Mouse (Mus musculus): ENCODE results near the gene Entpd6. TPM values are rescaled to one million over a fixed set of nuclear protein-coding genes. Genes with fewer than 3 reads are reported as not detected.
A peak's percentile ranks its signal among the peaks of the same experiment; 100 is the strongest.

Entpd6 gene
- polyA plus RNA-seq, 1 experiment from 2014 or later: 30.3 TPM

DNA sequence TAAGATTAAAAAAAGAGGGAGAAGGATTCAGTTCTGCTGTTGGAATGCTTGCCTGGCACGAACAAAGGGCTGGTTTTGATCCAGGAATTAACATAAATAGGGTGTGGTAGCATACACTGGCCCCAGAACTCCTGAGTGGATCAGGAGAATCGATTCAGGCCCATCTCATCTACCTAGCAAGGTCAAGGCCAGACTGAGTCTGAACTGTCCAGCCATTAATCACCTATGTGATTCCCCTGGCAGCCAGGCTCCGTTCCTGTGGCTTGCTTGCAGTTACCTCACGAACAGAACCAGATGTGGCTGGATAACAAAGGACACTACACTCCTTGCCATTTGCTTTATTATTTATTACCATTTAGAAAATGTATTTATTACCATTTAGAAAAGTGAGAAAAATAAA, 44.5 kb downstream of the Entpd6 start:
- no peak overlapping the region for H3K27ac ChIP-seq
- no peak overlapping the region for H3K9ac ChIP-seq
- peak; percentile 56; the same call in 1 of the 2 replicates for ATAC-seq (ENCODE audit: low FRiP score, low read depth)
- H3K27me3 ChIP-seq (replicated peaks): no peaks in the 10 kb centered on the region
- WGBS: 65% methylated on average over 4 of the region's 4 CpGs
- H3K36me3 ChIP-seq: peaks cover 21% of the 10 kb centered on the region; the same call in 1 of the 2 replicates
- H3K4me2 ChIP-seq (replicated peaks): no peak overlapping the region
- H3K9me3 ChIP-seq: no peaks in the 10 kb centered on the region
- peaks cover 2% of the 10 kb centered on the region; the same call in 1 of the 2 replicates for H3K4me1 ChIP-seq
- no peak overlapping the region for H3K4me3 ChIP-seq

DNA sequence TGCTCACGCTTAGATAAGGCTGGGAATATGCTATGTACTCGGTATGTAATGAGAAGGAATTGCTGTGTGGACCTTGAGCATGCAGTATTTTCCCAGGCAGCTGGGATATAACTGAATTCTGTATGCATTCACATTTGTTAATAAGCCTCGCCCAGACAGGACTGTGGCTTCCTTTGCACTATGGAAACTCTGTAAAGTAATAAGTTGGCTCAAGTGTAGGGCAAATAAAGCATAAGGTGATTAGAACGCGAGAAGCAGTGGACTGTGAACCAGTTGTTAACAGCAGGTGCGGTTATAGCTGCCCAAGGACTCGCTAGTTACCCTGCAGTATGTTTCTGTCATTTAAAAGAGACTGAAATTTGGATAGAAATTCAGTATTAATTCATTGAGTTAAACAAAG, 49.2 kb downstream of the Entpd6 start:
- Histone ChIP-seq H3K27ac (no peak overlapping the region), H3K9ac (no peak overlapping the region), H3K9me3 (no peaks in the 10 kb centered on the region), H3K27me3 (replicated peaks) (no peaks in the 10 kb centered on the region), H3K4me2 (replicated peaks) (no peak overlapping the region), H3K36me3 (peaks cover 31% of the 10 kb centered on the region), H3K4me3 (no peak overlapping the region), H3K4me1 (no peaks in the 10 kb centered on the region)
- ATAC-seq (ENCODE audit: low FRiP score, low read depth): no peak
- WGBS: 91% methylated on average over 7 of the region's 7 CpGs

- Histone ChIP-seq H3K4me1 (no peaks in the 10 kb centered on the region), H3K9ac (no peak overlapping the region), H3K27me3 (replicated peaks) (no peaks in the 10 kb centered on the region), H3K27ac (no peak overlapping the region), H3K9me3 (no peaks in the 10 kb centered on the region), H3K4me2 (replicated peaks) (no peak overlapping the region), H3K36me3 (peaks cover 40% of the 10 kb centered on the region), H3K4me3 (no peak overlapping the region)
- no peak for ATAC-seq (ENCODE audit: low FRiP score, low read depth)
- WGBS: 90% methylated on average over 5 of the region's 5 CpGs
These were observed 51.8 kb downstream of the Entpd6 start for GRCm38 (mm10) chr2:150800616-150801015.

GRCm38 (mm10) chr2:150803035-150803434, 54.2 kb downstream of the Entpd6 start:
- no peak for ATAC-seq (ENCODE audit: low FRiP score, low read depth)
- H3K4me2 ChIP-seq (replicated peaks): no peak overlapping the region
- no peak overlapping the region for H3K27ac ChIP-seq
- H3K36me3 ChIP-seq: peaks cover 39% of the 10 kb centered on the region
- no peaks in the 10 kb centered on the region for H3K27me3 ChIP-seq (replicated peaks)
- no peak overlapping the region for H3K4me3 ChIP-seq
- no peaks in the 10 kb centered on the region for H3K4me1 ChIP-seq
- no peaks in the 10 kb centered on the region for H3K9me3 ChIP-seq
- WGBS: 94% methylated on average over 1 of the region's 1 CpGs
- no peak overlapping the region for H3K9ac ChIP-seq

DNA sequence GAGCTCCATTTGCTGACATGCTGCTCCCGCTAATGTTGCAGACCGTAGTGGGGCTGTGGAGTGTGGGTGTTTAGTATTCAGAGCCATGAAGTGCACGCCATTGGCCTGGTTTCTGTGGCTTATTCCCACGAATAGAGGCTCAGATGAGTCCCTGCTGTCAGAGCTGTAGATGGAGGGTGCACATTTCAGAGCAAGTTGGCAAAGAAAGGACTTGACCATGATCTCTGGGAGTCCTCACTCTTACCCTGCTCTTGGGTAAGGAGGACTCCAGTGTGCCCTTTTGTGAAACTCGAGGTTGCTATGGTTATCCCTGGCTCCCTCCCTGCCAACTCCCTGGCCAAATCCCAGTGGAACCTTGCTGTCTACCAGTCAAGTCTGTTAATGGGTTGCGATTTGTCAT, 59.5 kb downstream of the Entpd6 start:
- Histone ChIP-seq H3K36me3 (peaks cover 68% of the 10 kb centered on the region), H3K4me2 (replicated peaks) (no peak overlapping the region), H3K27me3 (replicated peaks) (no peaks in the 10 kb centered on the region), H3K27ac (no peak overlapping the region), H3K4me3 (no peak overlapping the region), H3K4me1 (no peaks in the 10 kb centered on the region), H3K9ac (no peak overlapping the region), H3K9me3 (no peaks in the 10 kb centered on the region)
- ATAC-seq (ENCODE audit: low FRiP score, low read depth): no peak
- WGBS: 83% methylated on average over 6 of the region's 6 CpGs

DNA sequence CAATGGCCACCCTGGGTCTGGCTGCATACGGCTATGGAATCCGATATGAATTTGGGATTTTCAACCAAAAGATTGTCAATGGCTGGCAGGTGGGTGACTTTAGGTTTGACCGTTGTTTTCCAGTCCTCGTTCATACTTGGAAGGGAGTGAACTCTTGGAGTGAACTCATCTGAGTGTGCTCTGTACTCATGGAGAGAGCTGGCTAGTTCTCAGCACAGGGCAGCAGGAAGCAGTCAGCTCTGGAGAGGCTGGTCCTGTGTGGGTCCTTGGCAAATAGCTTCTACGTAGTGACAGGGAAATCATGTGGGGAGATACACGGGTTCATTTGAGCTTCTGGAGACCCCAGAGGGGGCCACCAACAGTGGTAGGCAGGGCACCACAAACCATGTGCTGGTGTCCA, 60.0 kb downstream of the Entpd6 start:
- ATAC-seq (ENCODE audit: low FRiP score, low read depth): no peak
- Histone ChIP-seq H3K27ac (no peak overlapping the region), H3K4me2 (replicated peaks) (no peak overlapping the region), H3K36me3 (peaks cover 70% of the 10 kb centered on the region), H3K9ac (no peak overlapping the region), H3K9me3 (no peaks in the 10 kb centered on the region), H3K4me3 (no peak overlapping the region), H3K4me1 (no peaks in the 10 kb centered on the region), H3K27me3 (replicated peaks) (no peaks in the 10 kb centered on the region)
- WGBS: 93% methylated on average over 6 of the region's 6 CpGs

DNA sequence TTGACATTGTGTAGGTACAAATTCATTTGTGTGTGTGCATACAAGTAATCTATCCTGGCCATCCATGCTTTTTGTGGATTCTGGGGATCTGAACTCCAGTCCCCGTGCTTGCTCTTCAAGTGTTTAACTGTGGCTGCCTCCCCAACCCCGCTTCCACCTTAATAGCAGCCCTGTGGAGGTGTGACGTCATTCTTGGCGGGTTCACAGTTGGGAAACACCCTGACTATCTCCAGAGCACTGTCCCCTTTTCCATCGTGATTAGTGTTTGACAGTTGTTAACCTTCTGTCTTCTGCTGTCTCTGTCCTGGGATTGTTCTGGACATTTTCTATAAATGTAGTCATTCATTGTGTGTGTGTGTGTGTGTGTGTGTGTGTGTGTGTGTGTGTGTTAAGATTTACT, 61.8 kb downstream of the Entpd6 start:
- no peaks in the 10 kb centered on the region for H3K9me3 ChIP-seq
- H3K27ac ChIP-seq: no peak overlapping the region
- H3K27me3 ChIP-seq (replicated peaks): no peaks in the 10 kb centered on the region
- no peak overlapping the region for H3K4me3 ChIP-seq
- H3K4me1 ChIP-seq: no peaks in the 10 kb centered on the region
- no peak overlapping the region for H3K9ac ChIP-seq
- H3K4me2 ChIP-seq (replicated peaks): no peak overlapping the region
- H3K36me3 ChIP-seq: peaks cover 73% of the 10 kb centered on the region
- ATAC-seq (ENCODE audit: low FRiP score, low read depth): no peak
- 90% methylated on average over 5 of the region's 5 CpGs for WGBS

DNA sequence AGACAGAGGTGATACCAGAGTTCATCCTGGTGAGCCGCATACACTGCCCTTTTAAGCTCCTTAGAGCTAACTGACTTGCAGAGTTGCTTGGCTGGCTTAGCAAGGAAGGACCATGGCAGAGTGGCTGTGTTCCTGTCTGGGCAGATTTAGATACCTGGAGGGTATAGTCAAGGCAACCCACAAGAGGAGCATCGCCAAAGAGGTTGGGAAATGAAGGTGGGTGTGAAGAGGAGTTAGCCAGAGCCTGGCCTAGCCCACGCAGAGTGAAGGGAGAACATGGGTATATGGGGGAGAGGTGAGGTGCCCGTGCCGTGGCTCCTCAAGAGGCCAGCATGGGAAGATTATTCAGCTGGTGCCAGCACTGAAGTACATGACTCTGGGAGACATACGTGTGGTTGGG, 64.0 kb downstream of the Entpd6 start:
- H3K27ac ChIP-seq: no peak overlapping the region
- peaks cover 85% of the 10 kb centered on the region for H3K36me3 ChIP-seq
- ATAC-seq (ENCODE audit: low FRiP score, low read depth): no peak

GRCm38 (mm10) chr2:150816676-150817402, 68.0 kb downstream of the Entpd6 start:
- Histone ChIP-seq H3K9me3 (no peaks in the 10 kb centered on the region), H3K27me3 (replicated peaks) (no peaks in the 10 kb centered on the region), H3K36me3 (peaks cover 80% of the 10 kb centered on the region), H3K4me1 (no peaks in the 10 kb centered on the region), H3K4me3 (no peak overlapping the region), H3K27ac (no peak overlapping the region), H3K9ac (no peak overlapping the region), H3K4me2 (replicated peaks) (no peak overlapping the region)
- 94% methylated on average over 18 of the region's 18 CpGs for WGBS
- ATAC-seq (ENCODE audit: low FRiP score, low read depth): no peak

More for the DNA sequence above, 64.0 kb downstream of the Entpd6 start:
- no peak overlapping the region for H3K9ac ChIP-seq
- no peaks in the 10 kb centered on the region for H3K4me1 ChIP-seq
- no peaks in the 10 kb centered on the region for H3K27me3 ChIP-seq (replicated peaks)
- H3K4me2 ChIP-seq (replicated peaks): no peak overlapping the region
- no peaks in the 10 kb centered on the region for H3K9me3 ChIP-seq
- WGBS: 95% methylated on average over 6 of the region's 6 CpGs
- H3K4me3 ChIP-seq: no peak overlapping the region

DNA sequence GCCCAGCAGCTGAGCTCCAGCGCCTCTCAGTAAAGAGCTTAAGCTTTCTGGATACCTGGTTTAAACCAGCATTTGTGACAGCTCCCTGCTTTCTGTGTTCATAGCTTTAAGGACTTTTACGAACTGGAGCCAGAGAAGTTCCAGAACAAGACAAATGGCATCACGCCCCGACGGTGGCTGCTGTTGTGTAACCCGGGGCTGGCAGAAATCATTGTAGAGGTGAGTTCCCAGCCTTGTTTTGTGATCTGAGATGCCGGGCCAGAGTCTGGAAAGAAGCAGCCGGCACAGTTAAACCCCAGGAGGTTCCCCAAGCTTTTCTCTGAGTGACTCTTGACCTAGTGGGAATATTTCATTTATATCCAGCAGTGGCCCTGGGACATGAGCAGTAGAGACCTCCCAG, 69.9 kb downstream of the Entpd6 start:
- no peak for ATAC-seq (ENCODE audit: low FRiP score, low read depth)
- Histone ChIP-seq H3K9me3 (no peaks in the 10 kb centered on the region), H3K27ac (no peak overlapping the region), H3K36me3 (peaks cover 71% of the 10 kb centered on the region), H3K4me2 (replicated peaks) (no peak overlapping the region), H3K4me3 (no peak overlapping the region), H3K27me3 (replicated peaks) (no peaks in the 10 kb centered on the region), H3K4me1 (no peaks in the 10 kb centered on the region), H3K9ac (no peak overlapping the region)
- WGBS: 87% methylated on average over 8 of the region's 8 CpGs

- peaks cover 60% of the 10 kb centered on the region for H3K36me3 ChIP-seq
- no peak for ATAC-seq (ENCODE audit: low FRiP score, low read depth)
- 89% methylated on average over 8 of the region's 8 CpGs for WGBS
These were observed 71.9 kb downstream of the Entpd6 start for GRCm38 (mm10) chr2:150820720-150821119.

More at GRCm38 (mm10) chr2:150820720-150821119, 71.9 kb downstream of the Entpd6 start:
- Histone ChIP-seq H3K4me2 (replicated peaks) (no peak overlapping the region), H3K9me3 (no peaks in the 10 kb centered on the region), H3K27ac (no peak overlapping the region), H3K9ac (no peak overlapping the region), H3K27me3 (replicated peaks) (no peaks in the 10 kb centered on the region), H3K4me1 (no peaks in the 10 kb centered on the region), H3K4me3 (no peak overlapping the region)

Data from neural tube, embryonic 12.5 days (tissue).